Mouse (Mus musculus): ENCODE data around the gene Arhgap33. TPM values are rescaled to one million over a fixed set of nuclear protein-coding genes. Genes with fewer than 3 reads are reported as not detected.

Gene Arhgap33
- 1 to 10 TPM in 1 of 2 experiments, under 1 TPM in 1; 0.82 to 1.1 TPM for polyA plus RNA-seq (2017; shearing (Covaris generic))

DNA sequence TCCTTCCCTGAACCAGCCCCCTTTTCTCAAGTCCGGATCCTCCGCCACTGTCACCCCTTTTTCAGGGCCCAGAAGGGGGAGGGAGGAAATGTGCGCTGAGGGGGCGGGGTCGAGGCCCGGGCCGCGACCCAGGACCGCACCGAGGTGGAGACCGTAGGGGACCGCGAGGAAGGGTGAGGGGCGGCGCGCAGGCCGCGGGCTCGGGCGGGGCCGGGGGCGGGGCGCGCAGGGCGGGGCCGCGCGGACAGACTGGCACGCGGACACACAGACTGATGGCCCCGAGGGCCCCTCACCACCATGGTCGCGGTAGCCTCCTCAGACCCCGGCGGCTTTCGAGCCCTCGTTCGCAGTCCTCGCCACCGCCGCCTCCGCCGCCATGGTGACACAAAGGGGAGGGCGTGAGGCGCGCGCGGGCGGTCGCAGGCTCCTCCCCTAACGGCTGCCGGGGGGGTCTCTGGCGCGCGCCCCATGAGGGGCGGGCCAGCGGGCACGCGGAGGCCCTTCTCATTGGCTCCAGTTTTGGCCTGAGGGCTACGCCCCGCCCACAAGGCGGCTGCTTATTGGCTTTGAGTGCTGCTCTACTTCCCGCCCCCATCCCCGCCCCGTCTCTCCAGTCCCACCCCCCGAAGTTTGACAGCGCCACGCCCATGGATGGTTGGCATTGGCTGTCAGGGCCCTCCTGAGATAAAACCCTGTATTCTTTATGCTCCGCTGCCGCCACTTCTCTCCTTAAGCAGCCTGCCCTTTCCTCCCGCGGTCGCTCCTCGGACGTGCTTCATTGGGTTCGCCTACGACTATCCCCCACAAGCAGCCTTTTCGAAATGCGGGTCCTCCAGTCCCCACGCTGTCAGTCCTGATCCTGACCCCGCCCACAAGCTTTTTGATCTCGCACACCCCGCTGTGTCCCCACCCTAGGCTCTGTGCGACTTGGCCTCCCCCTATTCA lies at the start of gene Arhgap33:
Gene Arhgap33 (minus strand): TSS at position 428 of the 945 bp plus-strand sequence.

DNA sequence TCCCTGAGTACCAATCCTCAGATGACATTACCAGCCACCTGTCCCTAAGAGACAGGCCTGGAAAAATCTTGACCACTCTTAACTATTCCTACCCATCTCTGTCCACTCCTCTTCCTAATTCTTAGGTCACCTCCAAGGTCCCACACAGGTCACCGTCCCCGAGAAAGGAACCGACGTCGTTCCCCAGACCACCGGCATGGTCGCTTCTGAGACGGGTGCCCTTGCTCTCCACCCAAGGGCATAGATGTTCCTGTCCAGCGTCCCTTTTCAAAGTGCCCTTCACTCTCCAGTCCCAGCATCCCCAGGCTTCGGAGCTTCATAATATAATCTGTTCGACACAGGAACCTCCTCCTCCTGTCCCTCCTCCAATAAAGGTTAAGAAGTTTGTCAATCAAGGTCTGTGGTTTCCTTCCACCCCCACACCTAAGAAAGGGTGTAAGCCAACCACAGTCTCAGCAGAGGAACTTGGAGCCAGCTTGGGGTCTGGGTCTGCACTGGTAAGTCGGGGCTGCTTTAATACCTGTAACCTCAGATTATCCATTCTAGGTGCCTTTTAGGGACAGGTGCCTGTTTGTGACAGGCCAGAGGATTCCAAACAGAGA lies 30.2 kb upstream of the Arhgap33 start, which contains the start of gene Igflr1:
Gene Igflr1 (plus strand): TSS at position 458 of the 602 bp plus-strand sequence.

DNA sequence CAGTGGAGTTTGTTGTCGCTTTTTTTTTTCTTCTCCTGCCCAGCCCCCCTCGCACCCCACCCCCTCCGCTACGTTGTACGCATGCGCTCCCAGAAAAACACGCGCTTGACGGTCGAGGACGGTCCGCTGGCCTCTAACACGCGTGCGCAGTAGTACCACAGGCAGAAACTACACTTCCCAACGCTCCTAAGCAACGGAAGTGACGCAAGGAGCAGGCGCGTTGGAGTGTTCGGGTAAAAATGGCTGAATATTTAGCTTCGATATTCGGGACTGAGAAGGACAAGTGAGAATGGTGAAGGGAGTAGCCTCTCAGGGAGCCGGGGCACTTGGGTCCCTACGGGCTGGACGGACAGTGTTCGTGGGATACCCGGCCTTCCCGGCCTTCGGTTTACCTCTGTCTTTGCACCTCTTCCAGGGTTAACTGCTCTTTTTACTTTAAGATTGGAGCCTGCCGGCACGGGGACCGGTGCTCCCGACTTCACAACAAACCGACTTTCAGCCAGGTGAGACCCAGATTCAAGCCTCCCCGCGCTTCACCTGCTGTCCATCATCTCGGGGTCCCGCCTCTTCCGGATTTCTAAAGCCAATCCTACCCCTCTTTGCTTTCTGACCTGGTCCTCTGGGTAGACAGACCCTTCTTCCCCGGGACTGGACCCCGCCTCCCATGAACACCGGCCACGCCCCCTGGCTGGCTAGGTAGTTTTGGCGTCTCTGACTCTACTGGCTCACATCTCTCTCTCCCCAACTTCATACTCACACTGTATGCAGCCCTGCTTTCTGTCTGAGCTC lies 28.5 kb upstream of the Arhgap33 start, which contains the start of the genes U2af1l4, Gm49396 and Psenen:
Gene U2af1l4 (plus strand): TSS at position 185 of the 789 bp plus-strand sequence.
Gene Gm49396 (plus strand): TSS at position 228 of the 789 bp plus-strand sequence.
Gene Psenen (minus strand): TSS at position 511 of the 789 bp plus-strand sequence.

DNA sequence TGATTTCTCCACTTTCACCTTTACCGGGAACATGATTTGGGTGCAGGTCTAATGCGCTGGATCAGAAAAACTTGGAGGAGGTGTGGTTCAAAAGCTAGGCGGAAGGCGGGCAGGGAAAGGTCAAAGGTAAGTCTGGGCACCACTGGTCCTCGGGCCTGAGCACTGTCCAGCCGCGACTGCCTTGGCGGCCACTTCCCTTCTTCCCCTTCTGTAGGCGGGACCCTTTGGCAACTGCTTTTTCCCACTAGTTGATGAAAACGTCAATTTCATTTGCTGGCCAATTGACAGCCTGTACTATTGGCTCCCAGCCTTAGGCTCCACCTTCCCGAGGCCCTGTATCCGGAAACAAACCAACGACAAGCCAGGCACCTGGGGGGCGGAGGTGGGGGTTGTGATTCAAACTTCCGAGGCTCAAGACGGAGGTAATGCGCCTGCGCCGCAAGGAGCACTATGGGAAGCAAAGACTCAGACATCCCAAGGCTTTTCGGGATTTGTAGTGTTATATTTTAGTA lies 24.6 kb upstream of the Arhgap33 start, which contains the start of gene Lin37:
Gene Lin37 (minus strand): TSS at position 396 of the 512 bp plus-strand sequence.

DNA sequence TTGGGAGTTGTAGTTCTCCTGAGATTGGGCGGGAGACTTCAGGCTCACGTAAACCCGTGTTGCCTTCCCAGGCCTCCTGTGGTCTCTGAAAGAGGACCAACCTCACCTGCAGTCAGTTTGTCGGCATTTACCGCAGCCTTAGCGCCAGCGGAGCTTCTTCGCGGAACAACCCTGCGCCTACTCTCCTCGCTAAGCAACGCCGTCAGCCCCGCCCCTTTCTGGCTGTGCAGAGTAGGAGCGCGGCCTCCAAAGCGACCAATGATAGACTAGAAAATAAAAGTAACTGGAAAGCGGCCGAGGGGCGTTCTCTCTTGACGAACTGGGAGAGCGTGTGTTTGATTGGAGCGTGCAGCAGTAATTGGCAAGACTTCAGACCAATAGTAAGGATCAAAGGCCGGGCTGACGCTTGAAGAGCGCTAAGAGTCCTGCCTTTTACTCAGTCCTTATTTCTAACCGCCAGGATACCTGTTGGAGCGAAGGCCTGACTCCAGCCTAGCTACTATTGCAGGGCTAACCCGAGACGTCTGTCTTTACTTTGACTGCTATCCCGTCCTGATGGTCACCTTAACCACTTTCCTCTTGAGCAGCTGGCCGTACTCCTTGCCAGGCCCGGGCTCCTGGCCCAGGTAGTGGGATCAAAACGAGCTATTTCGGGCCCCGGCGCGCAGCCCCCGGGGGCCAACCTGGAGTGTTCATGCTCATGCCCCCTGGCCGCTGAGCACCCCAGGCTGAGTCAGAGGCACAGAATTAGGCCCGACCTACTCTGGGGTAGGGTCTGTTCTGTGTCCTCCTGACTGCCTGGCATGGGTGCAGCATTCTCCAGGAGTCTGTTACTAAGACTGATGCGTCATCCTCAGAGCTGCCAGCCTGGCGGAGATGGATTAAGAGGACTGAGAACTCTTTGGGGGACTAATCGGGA lies 17.5 kb upstream of the Arhgap33 start, which contains the start of the genes Hspb6 and Proser3:
Gene Hspb6 (plus strand): TSS at position 77 of the 919 bp plus-strand sequence.
Gene Proser3 (minus strand): TSS at position 198 of the 919 bp plus-strand sequence.

DNA sequence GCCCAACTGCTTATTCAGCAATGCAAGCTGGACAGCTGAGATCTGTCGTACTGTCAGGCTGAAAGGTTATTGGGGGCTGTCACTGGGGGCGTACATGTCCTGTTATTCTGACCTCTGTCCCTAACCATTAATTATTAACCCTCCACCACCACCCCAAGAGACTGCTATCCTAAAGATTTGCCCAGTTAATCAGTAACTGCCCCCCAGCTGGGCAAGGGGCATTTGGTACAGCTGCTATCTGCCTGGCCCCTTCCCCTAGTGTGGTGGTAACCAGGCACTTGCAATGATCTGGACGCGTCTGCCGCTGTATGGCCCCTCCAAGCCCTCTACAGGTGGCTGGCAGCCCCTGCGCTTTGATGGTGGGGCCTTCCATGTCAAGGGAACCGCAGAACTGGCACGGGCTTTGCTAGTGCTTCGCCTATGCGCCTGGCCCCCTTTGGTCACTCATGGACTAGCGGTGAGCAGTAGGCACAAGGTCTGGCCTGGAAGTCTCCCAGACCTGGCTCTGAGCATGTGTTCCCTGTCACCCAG lies 41.4 kb downstream of the Arhgap33 start, which contains the start of gene Prodh2:
Gene Prodh2 (plus strand): TSS at position 222 of the 531 bp plus-strand sequence.

Other genes with a start within 250 kb of the Arhgap33 start
- 1 to 10 TPM; 4.0 to 9.0 TPM for gene Clip3, start 243.3 kb downstream of the Arhgap33 start, polyA plus RNA-seq (2017; shearing (Covaris generic))
- gene Alkbh6, start 226.3 kb downstream of the Arhgap33 start, polyA plus RNA-seq (2017; shearing (Covaris generic)): 100 to 1,000 TPM; 152 to 164 TPM
- gene Syne4, start 220.3 kb downstream of the Arhgap33 start, polyA plus RNA-seq (2017; shearing (Covaris generic)): 10 to 100 TPM; 13.3 to 21.9 TPM
- not detected for gene E130208F15Rik, start 213.3 kb downstream of the Arhgap33 start, polyA plus RNA-seq (2017; shearing (Covaris generic))
- gene Sdhaf1, start 211.2 kb downstream of the Arhgap33 start, polyA plus RNA-seq (2017; shearing (Covaris generic)): 10 to 100 TPM; 36.0 to 57.6 TPM
- not detected for gene Lrfn3, start 172.3 kb downstream of the Arhgap33 start, polyA plus RNA-seq (2017; shearing (Covaris generic))
- 10 to 100 TPM in 1 of 2 experiments, 1 to 10 TPM in 1; 2.4 to 16.6 TPM for gene Tyrobp, start 121.3 kb downstream of the Arhgap33 start, polyA plus RNA-seq (2017; shearing (Covaris generic))
- gene Hcst, start 115.2 kb downstream of the Arhgap33 start, polyA plus RNA-seq (2017; shearing (Covaris generic)): 100 to 1,000 TPM; 388 to 519 TPM
- 100 to 1,000 TPM in 1 of 2 experiments, 10 to 100 TPM in 1; 93.7 to 126 TPM for gene Nfkbid, start 113.3 kb downstream of the Arhgap33 start, polyA plus RNA-seq (2017; shearing (Covaris generic))
- 10 to 100 TPM; 25.4 to 35.3 TPM for gene Aplp1, start 89.5 kb downstream of the Arhgap33 start, polyA plus RNA-seq (2017; shearing (Covaris generic))
- not detected for gene Kirrel2, start 77.4 kb downstream of the Arhgap33 start, polyA plus RNA-seq (2017; shearing (Covaris generic))
- gene Nphs1, start 76.7 kb downstream of the Arhgap33 start, polyA plus RNA-seq (2017; shearing (Covaris generic)): not detected
- under 1 TPM in 1 of 2 experiments, not detected in 1; 0.95 TPM for gene Prodh2, start 41.4 kb downstream of the Arhgap33 start, polyA plus RNA-seq (2017; shearing (Covaris generic))
- 1 to 10 TPM; 3.4 to 7.8 TPM for gene Hspb6, start 17.1 kb upstream of the Arhgap33 start, polyA plus RNA-seq (2017; shearing (Covaris generic))
- gene Proser3, start 17.2 kb upstream of the Arhgap33 start, polyA plus RNA-seq (2017; shearing (Covaris generic)): 1 to 10 TPM; 6.0 to 9.2 TPM
- 10 to 100 TPM; 80.6 to 85.0 TPM for gene Lin37, start 24.8 kb upstream of the Arhgap33 start, polyA plus RNA-seq (2017; shearing (Covaris generic))
- gene U2af1l4, start 28.2 kb upstream of the Arhgap33 start, polyA plus RNA-seq (2017; shearing (Covaris generic)): 10 to 100 TPM; 39.3 to 39.7 TPM
- 10 to 100 TPM; 76.1 to 100.0 TPM for gene Gm49396, start 28.3 kb upstream of the Arhgap33 start, polyA plus RNA-seq (2017; shearing (Covaris generic))
- gene Psenen, start 28.6 kb upstream of the Arhgap33 start, polyA plus RNA-seq (2017; shearing (Covaris generic)): 100 to 1,000 TPM; 211 to 228 TPM
- 100 to 1,000 TPM in 1 of 2 experiments, 10 to 100 TPM in 1; 76.2 to 250 TPM for gene Igflr1, start 30.4 kb upstream of the Arhgap33 start, polyA plus RNA-seq (2017; shearing (Covaris generic))
- gene Kmt2b, start 53.7 kb upstream of the Arhgap33 start, polyA plus RNA-seq (2017; shearing (Covaris generic)): 10 to 100 TPM; 10.6 to 16.5 TPM
- 10 to 100 TPM in 1 of 2 experiments, 1 to 10 TPM in 1; 5.3 to 20.8 TPM for gene Zbtb32, start 63.8 kb upstream of the Arhgap33 start, polyA plus RNA-seq (2017; shearing (Covaris generic))
- gene Upk1a, start 77.8 kb upstream of the Arhgap33 start, polyA plus RNA-seq (2017; shearing (Covaris generic)): 1 to 10 TPM in 1 of 2 experiments, not detected in 1; 1.6 TPM
- 100 to 1,000 TPM; 588 to 621 TPM for gene Cox6b1, start 91.1 kb upstream of the Arhgap33 start, polyA plus RNA-seq (2017; shearing (Covaris generic))
- gene Etv2, start 100.8 kb upstream of the Arhgap33 start, polyA plus RNA-seq (2017; shearing (Covaris generic)): not detected
- 100 to 1,000 TPM; 177 to 208 TPM for gene Rbm42, start 115.3 kb upstream of the Arhgap33 start, polyA plus RNA-seq (2017; shearing (Covaris generic))
- gene Haus5, start 129.9 kb upstream of the Arhgap33 start, polyA plus RNA-seq (2017; shearing (Covaris generic)): 10 to 100 TPM; 34.8 to 50.8 TPM
- 1 to 10 TPM in 1 of 2 experiments, not detected in 1; 3.0 TPM for gene Pmis2, start 136.5 kb upstream of the Arhgap33 start, polyA plus RNA-seq (2017; shearing (Covaris generic))
- gene 2200002J24Rik, start 163.9 kb upstream of the Arhgap33 start, polyA plus RNA-seq (2017; shearing (Covaris generic)): not detected
- gene Atp4a, start 177.1 kb upstream of the Arhgap33 start, polyA plus RNA-seq (2017; shearing (Covaris generic)): 1 to 10 TPM in 1 of 2 experiments, not detected in 1; 2.4 TPM
- 100 to 1,000 TPM; 107 to 111 TPM for gene Tmem147, start 194.5 kb upstream of the Arhgap33 start, polyA plus RNA-seq (2017; shearing (Covaris generic))
- 1 to 10 TPM in 1 of 2 experiments, under 1 TPM in 1; 0.40 to 1.6 TPM for gene Gapdhs, start 208.6 kb upstream of the Arhgap33 start, polyA plus RNA-seq (2017; shearing (Covaris generic))
- 1 to 10 TPM in 1 of 2 experiments, not detected in 1; 2.9 TPM for gene Sbsn, start 216.4 kb upstream of the Arhgap33 start, polyA plus RNA-seq (2017; shearing (Covaris generic))
- under 1 TPM in 1 of 2 experiments, not detected in 1; 0.37 TPM for gene Dmkn, start 228.7 kb upstream of the Arhgap33 start, polyA plus RNA-seq (2017; shearing (Covaris generic))